Mouse (Mus musculus): ENCODE measurements at regions not wholly inside any gene's neighbourhood (a gene's known extent, or its start where the extent isn't known, plus 50 kb on each side); places are given as distances from the start of the nearest gene placed in this dataset.
A peak's percentile ranks its signal among the peaks of the same experiment; 100 is the strongest.

GRCm38 (mm10) chr11:44288825-44289224 lies 111.0 kb upstream of the Il12b start:
- no peak for ATAC-seq (replicated peaks; ENCODE audit: insufficient number of reproducible peaks, low FRiP score, low TSS enrichment, poor library complexity, severe bottlenecking)

- ATAC-seq (replicated peaks; ENCODE audit: insufficient number of reproducible peaks, low FRiP score, low TSS enrichment, poor library complexity, severe bottlenecking), result no peak
These were observed 96.1 kb upstream of the Il12b start for GRCm38 (mm10) chr11:44303786-44304185.

- ATAC-seq (replicated peaks; ENCODE audit: insufficient number of reproducible peaks, low FRiP score, low TSS enrichment, poor library complexity, severe bottlenecking), result no peak
These were observed 83.8 kb upstream of the Il12b start for GRCm38 (mm10) chr11:44316061-44316460.

- ATAC-seq (replicated peaks; ENCODE audit: insufficient number of reproducible peaks, low FRiP score, low TSS enrichment, poor library complexity, severe bottlenecking), result no peak
These were observed 80.7 kb upstream of the Il12b start for GRCm38 (mm10) chr11:44319136-44319535.

- no peak for ATAC-seq (replicated peaks; ENCODE audit: insufficient number of reproducible peaks, low FRiP score, low TSS enrichment, poor library complexity, severe bottlenecking)
These were observed 76.5 kb upstream of the Il12b start for GRCm38 (mm10) chr11:44323314-44323713.

GRCm38 (mm10) chr11:44325066-44325465 lies 74.8 kb upstream of the Il12b start:
- ATAC-seq (replicated peaks; ENCODE audit: insufficient number of reproducible peaks, low FRiP score, low TSS enrichment, poor library complexity, severe bottlenecking), result no peak

- ATAC-seq (replicated peaks; ENCODE audit: insufficient number of reproducible peaks, low FRiP score, low TSS enrichment, poor library complexity, severe bottlenecking), result no peak
These were observed 74.3 kb upstream of the Il12b start for GRCm38 (mm10) chr11:44325525-44325924.

GRCm38 (mm10) chr11:44329503-44329902 lies 70.4 kb upstream of the Il12b start:
- ATAC-seq (replicated peaks; ENCODE audit: insufficient number of reproducible peaks, low FRiP score, low TSS enrichment, poor library complexity, severe bottlenecking), result no peak

- no peak for ATAC-seq (replicated peaks; ENCODE audit: insufficient number of reproducible peaks, low FRiP score, low TSS enrichment, poor library complexity, severe bottlenecking)
These were observed 69.4 kb upstream of the Il12b start for GRCm38 (mm10) chr11:44330438-44330837.

GRCm38 (mm10) chr11:44330851-44331773 lies 68.8 kb upstream of the Il12b start:
- ATAC-seq (replicated peaks; ENCODE audit: insufficient number of reproducible peaks, low FRiP score, low TSS enrichment, poor library complexity, severe bottlenecking), result peak; percentile 61

GRCm38 (mm10) chr11:44331774-44332129 lies 68.1 kb upstream of the Il12b start:
- no peak for ATAC-seq (replicated peaks; ENCODE audit: insufficient number of reproducible peaks, low FRiP score, low TSS enrichment, poor library complexity, severe bottlenecking)

- ATAC-seq (replicated peaks; ENCODE audit: insufficient number of reproducible peaks, low FRiP score, low TSS enrichment, poor library complexity, severe bottlenecking), result no peak
These were observed 59.3 kb upstream of the Il12b start for GRCm38 (mm10) chr11:44340531-44340930.

- no peak for ATAC-seq (replicated peaks; ENCODE audit: insufficient number of reproducible peaks, low FRiP score, low TSS enrichment, poor library complexity, severe bottlenecking)
These were observed 51.6 kb upstream of the Il12b start for GRCm38 (mm10) chr11:44348308-44348707.

GRCm38 (mm10) chr11:44349546-44349945 lies 50.3 kb upstream of the Il12b start:
- no peak for ATAC-seq (replicated peaks; ENCODE audit: insufficient number of reproducible peaks, low FRiP score, low TSS enrichment, poor library complexity, severe bottlenecking)
